Comparison of ENCODE assay signal across 23 mouse cellular contexts in the genomic region with DNA sequence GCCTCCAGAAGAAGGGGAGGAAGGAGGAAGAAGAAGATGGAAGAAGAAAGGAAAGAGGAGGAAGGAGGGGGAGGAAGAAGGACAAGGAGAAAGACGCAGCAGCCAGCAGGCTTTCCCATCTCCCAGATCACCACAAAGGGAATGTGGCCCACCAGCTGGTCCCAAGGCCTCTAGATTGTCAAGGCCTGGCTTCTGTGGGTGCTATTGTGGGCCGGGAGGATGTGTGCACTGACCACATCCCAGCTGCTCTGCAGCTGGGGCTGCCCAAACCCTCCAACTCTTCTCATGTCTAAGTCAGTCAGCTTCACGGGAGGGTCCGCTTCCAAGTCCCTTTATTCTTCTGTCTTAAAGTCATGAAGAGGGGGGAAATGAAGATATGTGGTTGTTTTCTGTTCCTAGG. TPM values are rescaled to one million over a fixed set of nuclear protein-coding genes. Genes with fewer than 3 reads are reported as not detected.
DNase-seq lines count a peak whose midpoint lies in the region; TF ChIP-seq lines count a peak whose summit lies in the region.
"Had no signal": no experiment of that assay in that cellular context is flagged by ENCODE, and none has a peak within 500 bp of the region (broad histone marks: within the 10 kb centered on the region; RNA-seq: fewer than 3 reads in every experiment).

No protein-coding gene starts in this region.

- 85% methylated on average over 4 of the region's 4 CpGs for WGBS in forebrain, embryonic 10.5 days

- H3K27me3 ChIP-seq in myocyte (ENCODE audit: control insufficient read depth, insufficient read depth, insufficient read length): no peaks in the 10 kb centered on the region
- peaks cover 53% of the 10 kb centered on the region for H3K27me3 ChIP-seq in forebrain, embryonic 10.5 days (ENCODE audit: poor library complexity, severe bottlenecking)
- H3K27me3 ChIP-seq: forebrain, embryonic 15.5 days had no signal

- no peaks in the 10 kb centered on the region for H3K79me2 ChIP-seq in myocyte (ENCODE audit: control insufficient read depth, insufficient read depth)

- intact Hi-C loops in heart, postnatal 25 days (cut with DNase I): loop anchor here (5.0 to 10.0 kb wide), 2 partner anchors 38 to 425 kb away; no protein-coding TSS in a partner anchor

- peak; percentile 96 for DNase-seq in heart, adult 11 months
- DNase-seq in heart, postnatal 25 days (ENCODE audit: low spot score): no peak
- peak; percentile 33 for DNase-seq in lung, postnatal 10 days
- DNase-seq in lung, postnatal 14 days: no peak
- DNase-seq in forebrain, embryonic 10.5 days (ENCODE audit: extremely low spot score, low spot score): no peak
- DNase-seq: adrenal gland, adult 2 months; adrenal gland, postnatal 10 days; adrenal gland, postnatal 25 days; cerebellum, adult 11 months; cerebellum, adult 18-20 months; cerebellum, adult 8-10 months; cerebellum, adult 9-11 months; cerebellum, postnatal 14 days; cerebellum, postnatal 36 days; embryo, embryonic 11 days; forebrain, postnatal 0 days had no signal

- H3ac ChIP-seq in myocyte (ENCODE audit: control insufficient read depth, insufficient read length): no peak overlapping the region

- peak overlapping the region; percentile 35 for H3K4me2 ChIP-seq in myocyte (ENCODE audit: low read depth)
- H3K4me2 ChIP-seq: embryonic facial prominence, embryonic 12.5 days; forebrain, embryonic 13.5 days; forebrain, embryonic 15.5 days had no signal

- H3K36me3 ChIP-seq in myocyte (ENCODE audit: control insufficient read depth, insufficient read depth): no peaks in the 10 kb centered on the region
- H3K36me3 ChIP-seq in forebrain, embryonic 10.5 days (replicated peaks): no peaks in the 10 kb centered on the region; the same call in 1 of the 2 replicates
- H3K36me3 ChIP-seq: embryonic facial prominence, embryonic 12.5 days; forebrain, embryonic 15.5 days had no signal

- peaks cover 39% of the 10 kb centered on the region for H3K4me1 ChIP-seq in forebrain, embryonic 10.5 days

- TF ChIP-seq POLR2A in myocyte (IDR thresholded peaks at IDR 0.05; ENCODE audit: insufficient read length, low read depth): no peak

- no peak overlapping the region for H3K4me3 ChIP-seq in myocyte
- no peak overlapping the region for H3K4me3 ChIP-seq in forebrain, embryonic 10.5 days
- H3K4me3 ChIP-seq: embryonic facial prominence, embryonic 12.5 days; erythroblast, embryonic 14.5 days; forebrain, embryonic 13.5 days; forebrain, embryonic 15.5 days had no signal

- peaks cover 4% of the 10 kb centered on the region; the same call in 1 of the 2 replicates for H3K9me3 ChIP-seq in forebrain, embryonic 10.5 days
- H3K9me3 ChIP-seq: embryonic facial prominence, embryonic 12.5 days; forebrain, embryonic 13.5 days; forebrain, embryonic 15.5 days had no signal

- H3K27ac ChIP-seq in forebrain, embryonic 10.5 days: no peak overlapping the region
- H3K27ac ChIP-seq: embryonic facial prominence, embryonic 12.5 days; forebrain, embryonic 13.5 days; forebrain, embryonic 15.5 days had no signal

TF ChIP-seq in myocyte, 11 proteins besides CTCF, POLR2A, EP300 and RAD21:
- no peak for TF ChIP-seq MAX (IDR thresholded peaks at IDR 0.05; ENCODE audit: low read depth)
- TF ChIP-seq MYOG (IDR thresholded peaks at IDR 0.05; ENCODE audit: control insufficient read depth in 1 of 3, insufficient read depth in 1 of 3, insufficient read length in 2 of 3, low read depth in 2 of 3): peak; percentile 95 to 100 (median 98)
- peak; percentile 91 for TF ChIP-seq TCF3 (IDR thresholded peaks at IDR 0.05; ENCODE audit: insufficient read length, low read depth)
- no peak for TF ChIP-seq E2F4 (IDR thresholded peaks at IDR 0.05; ENCODE audit: insufficient read depth)
- TF ChIP-seq MYOD1 (IDR thresholded peaks at IDR 0.05; ENCODE audit: control insufficient read depth in 1 of 3, insufficient read length in 2 of 3, low read depth in 2 of 3): peak; percentile 83 to 95 (median 95)
- peak; percentile 96 for TF ChIP-seq TCF12 (IDR thresholded peaks at IDR 0.05; ENCODE audit: insufficient read depth, poor library complexity, severe bottlenecking)
TF ChIP-seq in myocyte: peak in this region for 4.

RNA-seq across cellular contexts. Expression of a gene that starts 5.3 kb away (rescaled TPM):
- total RNA-seq in heart, postnatal 25 days (2021): 10 to 100 TPM; 61.2 to 72.2 TPM
- polyA plus RNA-seq in myocyte (2012; fragmentation: generic; extraction: Trizol): 34.0 TPM
- polyA plus RNA-seq in forebrain, embryonic 10.5 days (2016; fragmentation: Nextera tagmentation; extraction: Ambion mirVana): 26.2 and 26.8 TPM in 2 replicates
- total RNA-seq: common myeloid progenitor, adult 5-6 weeks; MEL had no signal
- polyA plus RNA-seq: erythroblast, embryonic 14.5 days had no signal

Comparison
In these comparisons a context has a peak if more than half of its experiments do, and no peak if none do; other contexts are left out.
1. DNase-seq: peak in heart, adult 11 months (single experiment) and lung, postnatal 10 days (single experiment); none in heart, postnatal 25 days (single experiment), lung, postnatal 14 days (single experiment) and forebrain, embryonic 10.5 days (single experiment).